Mouse (Mus musculus) hindbrain, embryonic 16.5 days (tissue): ENCODE data around the gene Cabp1. TPM values are rescaled to one million over a fixed set of nuclear protein-coding genes. Genes with fewer than 3 reads are reported as not detected.

ENCODE experiments used
- ATAC-seq: fragments of 200-750 bp; cut with Nextera tagmentation; 2 replicates; pipeline ENCODE4 v1.8.0; 2017; ENCODE audit warnings: moderate TSS enrichment, moderate library complexity
- H3K27ac ChIP-seq: fragments of 300-500 bp; sonication (generic); 2 replicates; pipeline ENCODE4 v1.5.1; 2014; ENCODE audit warnings: low read depth, mild to moderate bottlenecking, control low read depth, low read length, moderate library complexity
- H3K27me3 ChIP-seq: fragments of 300-500 bp; sonication (generic); replicated peaks from 2 replicates; pipeline ENCODE4 v1.6.1; 2014; ENCODE audit warnings: low read length; ENCODE audit not compliant: control insufficient read depth, insufficient read depth
- H3K36me3 ChIP-seq: fragments of 300-500 bp; sonication (generic); 2 replicates; pipeline ENCODE4 v1.6.1; 2014; ENCODE audit warnings: mild to moderate bottlenecking, low read length, moderate library complexity, mixed read lengths; ENCODE audit not compliant: control insufficient read depth, insufficient read depth
- H3K4me1 ChIP-seq: fragments of 300-500 bp; sonication (generic); 2 replicates; pipeline ENCODE4 v1.6.1; 2014; ENCODE audit warnings: low read depth, low read length; ENCODE audit not compliant: control insufficient read depth, insufficient read depth
- H3K4me2 ChIP-seq: fragments of 300-500 bp; sonication (generic); 2 replicates; pipeline ENCODE4 v1.6.1; 2014; ENCODE audit warnings: mild to moderate bottlenecking, low read length, control low read depth, moderate library complexity
- H3K4me3 ChIP-seq: fragments of 300-500 bp; sonication (generic); 2 replicates; pipeline ENCODE4 v1.5.1; 2014; ENCODE audit warnings: mild to moderate bottlenecking, low read length, control low read depth, moderate library complexity
- H3K9ac ChIP-seq: fragments of 300-500 bp; sonication (generic); 2 replicates; pipeline ENCODE4 v1.6.1; 2014; ENCODE audit warnings: low read depth, mild to moderate bottlenecking, control low read depth, low read length, moderate library complexity
- H3K9me3 ChIP-seq: fragments of 300-500 bp; sonication (generic); 2 replicates; pipeline ENCODE4 v1.6.1; 2014; ENCODE audit warnings: mild to moderate bottlenecking, low read length, moderate library complexity; ENCODE audit not compliant: control insufficient read depth
- WGBS: fragments of 180-500 bp; shearing (Covaris S2); extraction: QIAGEN DNeasy Blood & Tissue Kit; methylation state at CpG from one replicate; pipeline ENCODE4 v1.1.7; 2014; 5-methylcytosine and 5-hydroxymethylcytosine counted together
- polyA plus RNA-seq: library from polyadenylated mRNA; unstranded; fragments of >200 nt; fragmentation: Nextera tagmentation; extraction: Ambion mirVana; gene quantifications from 2 replicates; pipeline ENCODE4 v1.2.1, GENCODE M21; 2015

The Cabp1 gene
- polyA plus RNA-seq, 1 experiment from 2014 or later, result 6.5 TPM

- Histone ChIP-seq H3K4me3 (no peak overlapping the region), H3K4me2 (no peak overlapping the region), H3K9me3 (no peaks in the 10 kb centered on the region), H3K27me3 (no peaks in the 10 kb centered on the region), H3K9ac (no peak overlapping the region; the same call in 1 of the 2 replicates), H3K27ac (no peak overlapping the region), H3K4me1 (peaks cover 9% of the 10 kb centered on the region), H3K36me3 (peaks cover 29% of the 10 kb centered on the region)
- WGBS, result 88% methylated on average over 25 of the region's 28 CpGs
- ATAC-seq, result no peak
Observed at GRCm38 (mm10) chr5:115126578-115127312, 67.4 kb downstream of the Cabp1 start.

- Histone ChIP-seq H3K36me3 (peaks cover 29% of the 10 kb centered on the region), H3K9ac (0 out of 2 replicates have a peak overlapping the region, but pooled peaks have one; percentile 26), H3K4me3 (no peak overlapping the region), H3K9me3 (no peaks in the 10 kb centered on the region), H3K27me3 (no peaks in the 10 kb centered on the region), H3K27ac (peak overlapping the region; percentile 61), H3K4me2 (peak overlapping the region; percentile 29; the same call in 1 of the 2 replicates), H3K4me1 (peaks cover 9% of the 10 kb centered on the region)
- 15% methylated on average over 24 of the region's 24 CpGs for WGBS
- ATAC-seq, result peak; percentile 80
Observed at GRCm38 (mm10) chr5:115125211-115125871, 68.8 kb downstream of the Cabp1 start.

- no peak overlapping the region for H3K9ac ChIP-seq
- no peak for ATAC-seq
- no peak overlapping the region for H3K27ac ChIP-seq
- H3K4me1 ChIP-seq, result peaks cover 9% of the 10 kb centered on the region
- WGBS, result 94% methylated on average over 6 of the region's 6 CpGs
- H3K4me3 ChIP-seq, result no peak overlapping the region
- H3K27me3 ChIP-seq, result no peaks in the 10 kb centered on the region
- H3K9me3 ChIP-seq, result no peaks in the 10 kb centered on the region
- H3K36me3 ChIP-seq, result peaks cover 24% of the 10 kb centered on the region
- no peak overlapping the region for H3K4me2 ChIP-seq
Observed at GRCm38 (mm10) chr5:115124690-115125089, 69.5 kb downstream of the Cabp1 start.

GRCm38 (mm10) chr5:115120978-115121377 is 73.2 kb downstream of the Cabp1 start:
- Histone ChIP-seq H3K36me3 (peaks cover 7% of the 10 kb centered on the region; the same call in 1 of the 2 replicates), H3K27me3 (no peaks in the 10 kb centered on the region), H3K4me1 (peaks cover 15% of the 10 kb centered on the region), H3K27ac (no peak overlapping the region), H3K4me3 (no peak overlapping the region), H3K9me3 (no peaks in the 10 kb centered on the region), H3K9ac (no peak overlapping the region), H3K4me2 (no peak overlapping the region)
- WGBS, result 70% methylated on average over 5 of the region's 5 CpGs
- ATAC-seq, result no peak

GRCm38 (mm10) chr5:115118961-115119570 is 75.1 kb downstream of the Cabp1 start, which contains the start of gene Acads:
Gene Acads (minus strand): TSS chr5:115119346.
- WGBS, result 0% methylated on average over 31 of the region's 39 CpGs
- Histone ChIP-seq H3K27ac (peak within 1 kb of the TSS; percentile 6; the same call in 1 of the 2 replicates), H3K4me1 (peaks cover 6% of the 10 kb centered on the region), H3K4me3 (peak within 1 kb of the TSS; percentile 69), H3K4me2 (peak within 1 kb of the TSS; percentile 88), H3K27me3 (no peaks in the 10 kb centered on the region), H3K9ac (peak within 1 kb of the TSS; percentile 80), H3K36me3 (0 out of 2 replicates have a peak, but pooled peaks cover 2% of the 10 kb centered on the region), H3K9me3 (no peaks in the 10 kb centered on the region)
- peak; percentile 90 for ATAC-seq

Other genes starting within 250 kb of the Cabp1 start
- gene Hnf1a, start 223.3 kb downstream of the Cabp1 start, polyA plus RNA-seq, result not detected in 2 replicates
- 17.3 and 19.1 TPM in 2 replicates for gene Sppl3, start 183.2 kb downstream of the Cabp1 start, polyA plus RNA-seq
- gene Gm10401, start 96.1 kb downstream of the Cabp1 start, polyA plus RNA-seq, result 32.2 and 35.9 TPM in 2 replicates
- 20.7 and 22.0 TPM in 2 replicates for gene Acads, start 75.0 kb downstream of the Cabp1 start, polyA plus RNA-seq
- 31.5 and 36.8 TPM in 2 replicates for gene Unc119b, start 59.4 kb downstream of the Cabp1 start, polyA plus RNA-seq
- gene Mlec, start 36.2 kb downstream of the Cabp1 start, polyA plus RNA-seq, result 23.8 and 31.5 TPM in 2 replicates
- 106 and 107 TPM in 2 replicates for gene Pop5, start 41.5 kb upstream of the Cabp1 start, polyA plus RNA-seq
- 146 and 180 TPM in 2 replicates for gene Rnf10, start 78.5 kb upstream of the Cabp1 start, polyA plus RNA-seq
- gene Coq5, start 85.3 kb upstream of the Cabp1 start, polyA plus RNA-seq, result 61.4 and 62.9 TPM in 2 replicates
- gene Dynll1, start 106.6 kb upstream of the Cabp1 start, polyA plus RNA-seq, result 1,172 and 1,268 TPM in 2 replicates
- gene Srsf9, start 132.8 kb upstream of the Cabp1 start, polyA plus RNA-seq, result 105 and 128 TPM in 2 replicates
- gene Gatc, start 146.8 kb upstream of the Cabp1 start, polyA plus RNA-seq, result 32.3 and 45.5 TPM in 2 replicates
- 51.3 and 52.8 TPM in 2 replicates for gene Triap1, start 146.8 kb upstream of the Cabp1 start, polyA plus RNA-seq
- gene Cox6a1, start 154.6 kb upstream of the Cabp1 start, polyA plus RNA-seq, result 1,192 and 1,343 TPM in 2 replicates
- gene Msi1, start 235.2 kb upstream of the Cabp1 start, polyA plus RNA-seq, result 23.0 and 44.5 TPM in 2 replicates